Mouse (Mus musculus): ENCODE data around the gene Uba52. TPM values are rescaled to one million over a fixed set of nuclear protein-coding genes. Genes with fewer than 3 reads are reported as not detected.
A peak's percentile ranks its signal among the peaks of the same experiment; 100 is the strongest.

The Uba52 gene
- polyA plus RNA-seq (2015; fragmentation: Nextera tagmentation; extraction: Ambion mirVana): 719 and 930 TPM in 2 replicates

- ATAC-seq (ENCODE audit: insufficient read depth, low FRiP score): peak; percentile 87
- H3K27ac ChIP-seq (ENCODE audit: low read length): peak within 1 kb of the TSS; percentile 99
- H3K4me1 ChIP-seq (ENCODE audit: control insufficient read depth, insufficient read depth, low read length): peaks cover 21% of the 10 kb centered on the region
- peak within 1 kb of the TSS; percentile 98 for H3K4me2 ChIP-seq (ENCODE audit: low read depth, low read length)
- H3K27me3 ChIP-seq (ENCODE audit: control insufficient read depth, insufficient read depth, low read length): no peaks in the 10 kb centered on the region
- H3K4me3 ChIP-seq (replicated peaks; ENCODE audit: low read length): peak within 1 kb of the TSS; percentile 99
- 1% methylated on average over 74 of the region's 74 CpGs for WGBS
- H3K36me3 ChIP-seq (ENCODE audit: control insufficient read depth, insufficient read depth, low read length): peaks cover 14% of the 10 kb centered on the region; the same call in 1 of the 2 replicates
- H3K9ac ChIP-seq (ENCODE audit: low read length): peak within 1 kb of the TSS; percentile 99
- H3K9me3 ChIP-seq (replicated peaks; ENCODE audit: control insufficient read depth, low read length): no peaks in the 10 kb centered on the region
Observed at GRCm38 (mm10) chr8:70510228-70510915, at the start of gene Uba52. Gene Uba52, minus strand, starts transcription at chr8:70510801.

GRCm38 (mm10) chr8:70560096-70560495 lies 49.5 kb upstream of the Uba52 start:
- Histone ChIP-seq H3K4me2 (ENCODE audit: low read depth, low read length) (no peak overlapping the region), H3K9ac (ENCODE audit: low read length) (no peak overlapping the region), H3K27ac (ENCODE audit: low read length) (0 out of 2 replicates have a peak overlapping the region, but pooled peaks have one; percentile 3), H3K36me3 (ENCODE audit: control insufficient read depth, insufficient read depth, low read length) (no peaks in the 10 kb centered on the region), H3K9me3 (replicated peaks; ENCODE audit: control insufficient read depth, low read length) (no peaks in the 10 kb centered on the region), H3K4me3 (replicated peaks; ENCODE audit: low read length) (no peak overlapping the region), H3K4me1 (ENCODE audit: control insufficient read depth, insufficient read depth, low read length) (peaks cover 32% of the 10 kb centered on the region), H3K27me3 (ENCODE audit: control insufficient read depth, insufficient read depth, low read length) (no peaks in the 10 kb centered on the region)
- no peak; the same call in 1 of the 2 replicates for ATAC-seq (ENCODE audit: insufficient read depth, low FRiP score)
- WGBS: 62% methylated on average over 2 of the region's 2 CpGs

GRCm38 (mm10) chr8:70558983-70559382 lies 48.4 kb upstream of the Uba52 start:
- Histone ChIP-seq H3K4me2 (ENCODE audit: low read depth, low read length) (no peak overlapping the region), H3K27ac (ENCODE audit: low read length) (no peak overlapping the region), H3K4me3 (replicated peaks; ENCODE audit: low read length) (no peak overlapping the region), H3K9ac (ENCODE audit: low read length) (no peak overlapping the region), H3K4me1 (ENCODE audit: control insufficient read depth, insufficient read depth, low read length) (peaks cover 33% of the 10 kb centered on the region), H3K27me3 (ENCODE audit: control insufficient read depth, insufficient read depth, low read length) (no peaks in the 10 kb centered on the region), H3K36me3 (ENCODE audit: control insufficient read depth, insufficient read depth, low read length) (no peaks in the 10 kb centered on the region), H3K9me3 (replicated peaks; ENCODE audit: control insufficient read depth, low read length) (no peaks in the 10 kb centered on the region)
- 76% methylated on average over 3 of the region's 3 CpGs for WGBS
- ATAC-seq (ENCODE audit: insufficient read depth, low FRiP score): no peak

- Histone ChIP-seq H3K4me2 (ENCODE audit: low read depth, low read length) (no peak overlapping the region), H3K4me1 (ENCODE audit: control insufficient read depth, insufficient read depth, low read length) (peaks cover 40% of the 10 kb centered on the region), H3K36me3 (ENCODE audit: control insufficient read depth, insufficient read depth, low read length) (no peaks in the 10 kb centered on the region), H3K9ac (ENCODE audit: low read length) (no peak overlapping the region; the same call in 1 of the 2 replicates), H3K4me3 (replicated peaks; ENCODE audit: low read length) (no peak overlapping the region), H3K27me3 (ENCODE audit: control insufficient read depth, insufficient read depth, low read length) (no peaks in the 10 kb centered on the region), H3K9me3 (replicated peaks; ENCODE audit: control insufficient read depth, low read length) (no peaks in the 10 kb centered on the region), H3K27ac (ENCODE audit: low read length) (no peak overlapping the region)
- 46% methylated on average over 4 of the region's 4 CpGs for WGBS
- no peak for ATAC-seq (ENCODE audit: insufficient read depth, low FRiP score)
Observed at GRCm38 (mm10) chr8:70558334-70558733, 47.7 kb upstream of the Uba52 start.

- no peak overlapping the region for H3K4me2 ChIP-seq (ENCODE audit: low read depth, low read length)
- ATAC-seq (ENCODE audit: insufficient read depth, low FRiP score): no peak
Observed at GRCm38 (mm10) chr8:70555079-70555747, 44.6 kb upstream of the Uba52 start.

GRCm38 (mm10) chr8:70553740-70554139 lies 43.1 kb upstream of the Uba52 start:
- peak overlapping the region; percentile 24 for H3K27ac ChIP-seq (ENCODE audit: low read length)
- ATAC-seq (ENCODE audit: insufficient read depth, low FRiP score): no peak
- H3K4me1 ChIP-seq (ENCODE audit: control insufficient read depth, insufficient read depth, low read length): peaks cover 27% of the 10 kb centered on the region
- no peak overlapping the region for H3K9ac ChIP-seq (ENCODE audit: low read length)
- H3K36me3 ChIP-seq (ENCODE audit: control insufficient read depth, insufficient read depth, low read length): no peaks in the 10 kb centered on the region
- no peaks in the 10 kb centered on the region for H3K27me3 ChIP-seq (ENCODE audit: control insufficient read depth, insufficient read depth, low read length)
- H3K9me3 ChIP-seq (replicated peaks; ENCODE audit: control insufficient read depth, low read length): no peaks in the 10 kb centered on the region
- H3K4me3 ChIP-seq (replicated peaks; ENCODE audit: low read length): no peak overlapping the region
- no peak overlapping the region for H3K4me2 ChIP-seq (ENCODE audit: low read depth, low read length)

More at GRCm38 (mm10) chr8:70555079-70555747, 44.6 kb upstream of the Uba52 start:
- Histone ChIP-seq H3K36me3 (ENCODE audit: control insufficient read depth, insufficient read depth, low read length) (no peaks in the 10 kb centered on the region), H3K9me3 (replicated peaks; ENCODE audit: control insufficient read depth, low read length) (no peaks in the 10 kb centered on the region), H3K4me3 (replicated peaks; ENCODE audit: low read length) (no peak overlapping the region), H3K27ac (ENCODE audit: low read length) (no peak overlapping the region), H3K9ac (ENCODE audit: low read length) (no peak overlapping the region), H3K27me3 (ENCODE audit: control insufficient read depth, insufficient read depth, low read length) (no peaks in the 10 kb centered on the region), H3K4me1 (ENCODE audit: control insufficient read depth, insufficient read depth, low read length) (peaks cover 32% of the 10 kb centered on the region)
- WGBS: 82% methylated on average over 4 of the region's 4 CpGs

GRCm38 (mm10) chr8:70552836-70553235 lies 42.2 kb upstream of the Uba52 start:
- Histone ChIP-seq H3K4me1 (ENCODE audit: control insufficient read depth, insufficient read depth, low read length) (peaks cover 21% of the 10 kb centered on the region), H3K4me2 (ENCODE audit: low read depth, low read length) (no peak overlapping the region), H3K9me3 (replicated peaks; ENCODE audit: control insufficient read depth, low read length) (no peaks in the 10 kb centered on the region), H3K36me3 (ENCODE audit: control insufficient read depth, insufficient read depth, low read length) (no peaks in the 10 kb centered on the region), H3K27me3 (ENCODE audit: control insufficient read depth, insufficient read depth, low read length) (no peaks in the 10 kb centered on the region), H3K9ac (ENCODE audit: low read length) (no peak overlapping the region), H3K27ac (ENCODE audit: low read length) (no peak overlapping the region), H3K4me3 (replicated peaks; ENCODE audit: low read length) (no peak overlapping the region)
- ATAC-seq (ENCODE audit: insufficient read depth, low FRiP score): 0 out of 2 replicates have a peak, but pooled peaks have one; percentile 6
- WGBS: 38% methylated on average over 1 of the region's 1 CpGs

- no peaks in the 10 kb centered on the region for H3K27me3 ChIP-seq (ENCODE audit: control insufficient read depth, insufficient read depth, low read length)
- no peak overlapping the region for H3K4me3 ChIP-seq (replicated peaks; ENCODE audit: low read length)
- 51% methylated on average over 3 of the region's 3 CpGs for WGBS
- ATAC-seq (ENCODE audit: insufficient read depth, low FRiP score): no peak
- no peak overlapping the region for H3K9ac ChIP-seq (ENCODE audit: low read length)
- no peaks in the 10 kb centered on the region for H3K36me3 ChIP-seq (ENCODE audit: control insufficient read depth, insufficient read depth, low read length)
- no peak overlapping the region for H3K4me2 ChIP-seq (ENCODE audit: low read depth, low read length)
- H3K4me1 ChIP-seq (ENCODE audit: control insufficient read depth, insufficient read depth, low read length): peaks cover 23% of the 10 kb centered on the region
- H3K27ac ChIP-seq (ENCODE audit: low read length): no peak overlapping the region
- H3K9me3 ChIP-seq (replicated peaks; ENCODE audit: control insufficient read depth, low read length): no peaks in the 10 kb centered on the region
Observed at GRCm38 (mm10) chr8:70551558-70552161, 41.1 kb upstream of the Uba52 start.
